Mouse (Mus musculus) embryo, embryonic 11 days (tissue): Measurements from ENCODE around the gene Ppp2r5e.
"Not testable (repeated sequence)": the region's sequence is repeated elsewhere in the genome, so short reads cannot be mapped to it uniquely, and the experiment has no call there.

ENCODE experiments used
- DNase-seq: peaks from one replicate; pipeline ENCODE4 v3.0.0-alpha.2; 2015

Gene Ppp2r5e

DNA sequence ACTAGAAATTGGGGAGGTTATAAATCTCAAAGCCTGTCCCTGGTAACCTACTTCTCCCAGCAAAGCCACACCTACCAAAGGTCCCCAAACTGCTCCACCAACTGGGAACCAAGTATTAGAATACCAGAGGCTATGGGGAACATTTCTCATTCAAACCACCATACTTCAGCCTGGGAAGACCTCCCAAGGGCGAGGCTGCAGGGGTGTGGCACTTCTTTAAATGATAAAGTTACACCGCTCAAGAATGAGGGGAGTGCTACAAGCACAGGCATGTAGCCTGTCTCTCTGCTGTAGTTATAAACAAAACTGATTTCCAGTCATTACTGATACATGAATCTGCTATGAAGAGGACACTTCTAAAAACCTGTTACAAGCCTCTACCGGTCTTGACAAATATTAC lies 113.3 kb downstream of the Ppp2r5e start:
- no peak for DNase-seq

DNA sequence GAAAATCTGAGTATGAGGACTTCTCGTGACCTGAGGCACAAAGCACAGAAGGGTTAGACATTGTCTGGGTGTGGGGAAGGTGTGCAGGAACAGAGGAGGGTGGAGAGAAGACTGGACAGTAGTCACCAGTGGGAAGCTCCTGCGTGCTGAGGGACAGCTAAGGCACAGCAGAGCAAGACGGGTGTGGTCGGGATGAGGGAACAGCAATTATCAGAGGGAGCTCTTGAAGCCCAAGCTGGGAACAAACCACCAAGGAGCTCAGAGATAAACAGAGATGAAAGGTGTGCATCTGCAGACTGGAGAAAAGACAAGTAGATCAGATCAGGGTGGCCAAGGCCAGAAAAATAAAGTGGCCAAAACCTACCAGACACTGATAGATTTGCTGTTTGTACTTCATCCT lies 114.0 kb downstream of the Ppp2r5e start:
- no peak for DNase-seq

DNA sequence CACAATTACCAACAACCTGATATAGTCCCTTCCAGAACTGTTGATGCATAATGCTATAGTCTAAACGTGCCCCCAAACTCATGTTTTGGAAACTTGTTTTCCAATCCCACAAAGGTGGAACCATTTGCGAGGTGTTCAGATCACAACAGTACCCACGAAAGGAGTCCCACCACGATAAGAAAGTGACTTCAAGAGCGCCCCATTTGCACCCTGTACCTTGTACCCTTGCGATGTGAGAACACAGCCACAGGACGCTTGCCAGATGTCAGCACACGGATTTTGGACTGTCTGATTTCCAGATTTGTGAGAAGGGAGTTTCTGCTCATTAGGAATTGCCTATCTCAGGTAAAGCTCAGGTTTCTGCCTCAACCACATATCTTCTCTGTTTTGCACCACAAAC lies 116.0 kb downstream of the Ppp2r5e start:
- no peak for DNase-seq

DNA sequence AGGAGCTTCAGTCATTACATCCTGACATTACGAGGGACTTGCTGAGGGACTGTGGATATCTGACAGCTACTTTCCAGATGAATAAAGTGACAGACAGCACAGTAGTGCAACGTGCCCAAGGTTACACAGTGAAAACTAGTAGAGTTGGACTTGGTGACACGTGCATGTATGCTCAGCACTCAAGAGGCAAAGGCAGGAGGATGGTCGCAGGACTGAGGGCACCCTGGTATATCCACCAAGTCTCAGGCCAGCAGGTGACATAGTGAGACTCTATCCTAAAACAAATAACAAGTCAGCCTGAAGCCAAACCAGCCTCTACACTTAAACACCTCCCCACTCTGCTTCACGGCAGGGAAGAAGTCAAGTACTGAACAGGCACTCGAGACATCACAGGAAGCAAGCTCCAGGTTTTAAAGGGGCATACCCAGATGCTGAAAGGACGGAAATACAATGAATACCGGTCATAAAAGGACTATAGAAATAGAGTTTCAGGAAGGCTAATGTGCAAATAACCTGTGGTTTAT lies 116.6 kb downstream of the Ppp2r5e start:
- DNase-seq = no peak

DNA sequence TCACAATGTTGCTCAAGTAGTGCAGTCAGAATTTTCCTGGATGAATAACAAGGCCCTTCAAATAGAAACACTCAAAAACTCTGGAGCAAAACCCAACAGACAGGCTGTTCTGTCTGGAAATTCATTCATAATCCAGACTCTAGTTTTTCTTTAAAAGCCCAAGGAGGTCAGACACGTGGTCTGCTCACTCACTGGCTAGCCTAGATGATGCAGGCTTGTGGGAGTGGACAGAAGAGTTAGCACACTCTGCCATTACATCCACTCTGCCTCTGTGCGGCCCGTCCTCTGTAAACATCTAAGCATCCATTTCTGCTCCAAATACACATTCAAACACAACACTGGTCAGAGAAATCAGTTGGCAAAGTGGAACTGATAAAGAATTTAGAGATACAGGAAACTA lies 117.4 kb downstream of the Ppp2r5e start:
- no peak for DNase-seq

DNA sequence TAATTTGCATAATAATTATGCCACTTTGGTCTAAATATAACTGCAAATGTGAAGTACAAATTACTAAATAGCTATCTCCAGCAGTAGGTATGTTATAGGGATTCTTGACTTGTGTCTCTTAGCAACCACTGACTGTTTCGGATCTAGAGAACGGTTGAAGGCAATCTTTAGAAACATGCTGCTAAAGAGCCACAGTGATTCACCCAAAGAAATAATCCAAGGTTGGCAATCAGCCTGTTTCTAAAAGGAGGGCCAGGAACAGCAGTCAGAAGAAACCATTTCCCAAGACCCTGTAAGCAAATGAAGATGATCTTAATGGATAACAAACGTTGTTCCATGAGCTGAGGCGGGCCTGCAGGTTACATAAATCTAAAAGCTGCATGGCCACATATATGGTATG lies 117.9 kb downstream of the Ppp2r5e start:
- no peak for DNase-seq

DNA sequence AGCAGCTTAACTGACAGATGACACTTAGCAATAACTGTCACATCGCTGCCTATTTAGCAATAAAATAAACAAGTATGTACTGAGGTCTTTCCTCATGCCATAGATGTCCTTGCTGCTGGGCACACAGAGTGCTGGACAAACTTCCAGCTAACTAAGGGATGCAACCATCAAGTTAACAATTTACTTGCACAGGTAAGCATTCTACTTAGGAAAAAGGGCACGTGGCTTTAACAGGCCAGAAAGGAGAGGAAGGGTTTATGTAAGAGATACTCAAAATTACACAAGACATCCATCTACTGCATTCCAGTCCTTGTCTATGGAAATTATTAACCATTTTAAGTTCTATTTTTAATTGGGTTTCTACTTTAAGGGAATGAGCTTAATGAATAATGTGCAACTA lies 123.0 kb downstream of the Ppp2r5e start:
- no peak for DNase-seq

DNA sequence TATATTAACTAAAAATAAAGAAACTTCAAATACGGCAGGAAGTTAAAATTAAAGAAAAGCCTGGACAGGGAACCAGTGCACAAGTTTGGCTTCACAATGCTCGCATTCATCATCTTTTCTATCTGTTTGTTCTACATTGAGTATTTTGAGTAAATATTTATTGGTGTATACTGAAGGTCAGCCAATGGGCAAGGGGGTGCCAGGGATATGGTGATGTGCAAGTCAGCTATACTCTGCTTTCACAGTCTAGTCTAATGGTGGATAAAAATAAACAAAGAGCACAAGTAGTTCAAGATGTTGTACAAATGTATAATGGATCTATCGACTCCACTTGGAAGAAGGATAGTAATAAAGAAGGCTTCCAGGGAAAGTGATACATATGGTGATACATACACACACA lies 123.9 kb downstream of the Ppp2r5e start:
- no peak for DNase-seq

DNA sequence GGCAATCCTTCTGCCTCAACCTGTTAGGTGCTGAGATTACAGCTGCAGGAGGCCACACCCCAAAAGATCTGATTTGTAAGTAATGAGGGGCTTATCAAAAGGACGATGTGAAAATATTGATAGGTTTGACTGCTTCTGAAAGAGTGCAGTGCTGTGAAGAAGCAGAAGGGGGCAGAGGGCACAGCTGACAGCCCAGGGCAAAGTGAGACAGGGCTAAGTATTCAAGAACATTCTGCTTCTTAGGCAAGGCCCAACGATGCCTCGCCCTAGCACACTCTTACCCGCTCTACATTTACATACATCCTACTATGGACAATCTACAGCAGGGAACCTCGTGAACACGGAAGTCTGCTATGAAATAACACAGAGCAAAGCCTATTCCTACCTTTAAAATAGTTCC lies 128.2 kb downstream of the Ppp2r5e start:
- DNase-seq = no peak

DNA sequence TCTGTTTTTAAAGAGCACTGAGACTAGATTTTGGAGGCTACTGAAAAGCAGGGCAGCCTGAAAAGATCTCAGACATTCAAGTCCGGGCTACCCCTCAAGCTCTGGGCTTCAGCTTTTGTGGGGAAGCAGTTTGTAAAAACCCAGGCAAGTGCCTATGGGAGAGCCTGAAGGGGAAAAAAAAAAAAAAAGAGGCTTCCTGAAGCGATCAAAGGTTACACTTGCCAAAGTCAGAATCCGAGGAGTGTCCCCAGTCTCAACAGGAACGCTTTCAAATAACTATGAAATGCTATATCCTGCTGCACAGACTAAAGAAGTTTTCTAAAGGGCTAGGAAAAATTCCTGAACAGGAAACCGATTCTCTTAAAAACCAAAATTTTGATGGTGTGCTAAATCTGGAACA lies 128.9 kb downstream of the Ppp2r5e start:
- no peak for DNase-seq

DNA sequence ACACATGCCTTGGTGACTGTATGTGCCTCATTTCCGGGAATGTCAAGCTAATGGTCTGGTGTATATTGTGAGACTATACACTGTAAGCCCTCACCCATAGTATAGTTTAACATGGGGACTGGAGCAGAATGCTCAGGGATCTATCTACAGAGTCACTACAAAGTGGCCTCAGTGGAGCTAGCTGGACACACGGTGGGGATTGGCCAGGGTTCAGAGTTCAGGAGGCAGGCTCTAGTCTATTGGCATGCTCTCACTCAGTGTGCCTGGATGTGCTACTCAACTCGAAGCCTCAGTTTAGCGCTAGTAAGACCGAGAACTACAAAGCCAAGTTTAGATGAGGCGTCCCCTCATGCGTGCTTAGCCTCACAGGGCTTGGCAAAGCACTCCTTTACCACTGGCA lies 129.8 kb downstream of the Ppp2r5e start:
- DNase-seq = no peak

DNA sequence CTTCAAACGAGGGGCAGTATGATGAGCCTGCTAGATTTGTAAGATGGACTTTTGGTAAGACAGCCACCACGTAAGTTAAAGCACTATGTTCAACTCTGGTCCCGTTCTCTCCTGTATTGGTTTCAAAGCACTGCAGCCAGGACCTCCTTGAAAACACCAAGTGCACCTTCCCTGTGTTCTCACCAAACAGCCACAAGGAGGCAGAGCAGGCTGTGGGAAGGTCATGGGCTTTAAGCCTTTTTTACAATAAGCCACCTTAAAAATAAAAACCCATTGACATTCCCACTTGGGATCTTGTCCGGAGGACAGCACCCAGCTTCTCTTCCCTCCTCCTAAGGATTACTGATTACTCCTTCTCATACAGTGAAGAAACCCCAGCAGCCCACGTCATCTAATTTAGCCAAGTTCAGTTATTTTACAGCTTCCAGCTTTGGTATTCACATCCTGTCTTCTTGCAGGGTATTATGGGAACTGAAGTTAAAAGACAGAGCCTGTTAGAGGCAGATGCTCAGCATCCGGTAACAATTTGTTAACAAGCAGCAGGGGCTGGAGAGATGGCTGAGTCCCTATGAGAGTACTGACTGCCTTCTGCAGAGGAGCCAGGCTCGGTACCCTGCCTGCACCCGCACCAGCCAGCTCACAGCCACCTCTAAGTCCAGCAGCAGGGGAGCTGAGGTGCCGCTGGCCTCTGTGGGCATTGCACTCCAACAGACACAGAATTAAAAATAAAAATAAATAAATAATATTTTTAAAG lies 131.9 kb downstream of the Ppp2r5e start:
- DNase-seq = peak; percentile 40

DNA sequence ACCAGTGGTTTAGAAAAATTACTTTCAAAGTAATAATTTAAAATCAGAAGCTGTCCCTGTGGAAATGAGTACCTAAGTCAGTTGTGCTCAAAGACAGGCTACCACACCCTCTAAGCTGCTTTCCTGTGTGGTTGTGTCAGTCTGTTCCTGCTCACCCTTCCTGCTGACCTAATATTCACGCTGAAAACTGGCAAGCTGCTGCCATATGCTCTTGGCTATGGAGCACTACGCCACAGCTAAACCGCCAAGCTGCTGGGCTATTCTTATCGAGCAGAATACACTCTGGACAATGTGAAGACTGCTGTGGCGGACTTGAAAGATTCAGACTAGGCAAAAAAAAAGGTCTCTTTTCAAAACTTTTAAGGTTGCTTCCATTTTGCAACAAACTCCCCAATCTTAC lies 135.5 kb downstream of the Ppp2r5e start:
- DNase-seq = no peak

DNA sequence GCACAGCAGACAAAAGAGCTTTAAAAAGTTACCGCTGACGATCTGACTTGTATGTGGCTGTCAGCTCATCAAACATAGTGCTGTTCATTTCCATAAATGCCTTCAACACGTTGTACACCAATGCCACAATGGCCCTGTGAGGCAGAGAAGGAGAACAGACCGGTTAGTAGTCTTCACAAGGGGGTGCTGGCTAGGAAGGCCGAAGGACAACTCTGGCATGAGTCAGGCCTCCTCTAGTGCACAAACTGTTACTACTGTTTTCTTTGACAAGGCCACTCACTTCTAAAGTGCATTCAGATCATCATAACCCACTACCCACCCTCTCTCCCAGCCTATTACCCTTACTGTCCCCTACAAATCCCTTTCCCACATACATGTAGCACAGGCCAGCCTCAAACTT lies 136.4 kb downstream of the Ppp2r5e start:
- no peak for DNase-seq

DNA sequence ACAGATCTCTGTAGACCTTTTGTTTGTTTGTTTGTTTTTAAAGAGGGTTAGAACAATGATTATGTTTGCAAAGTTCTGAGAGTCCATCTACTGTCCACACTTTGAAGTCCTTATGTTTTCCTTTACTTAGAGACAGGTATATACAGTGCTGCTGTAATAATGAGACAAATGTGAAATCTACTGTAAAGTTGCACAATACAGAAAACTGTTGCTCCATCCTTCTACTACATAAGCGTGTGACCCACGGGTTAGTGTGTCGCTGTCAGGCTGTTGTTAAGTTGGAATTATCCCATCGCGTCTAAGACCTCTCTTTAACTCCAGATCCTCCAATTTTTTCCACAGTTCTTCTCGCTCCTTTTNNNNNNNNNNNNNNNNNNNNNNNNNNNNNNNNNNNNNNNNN lies 142.6 kb downstream of the Ppp2r5e start:
- DNase-seq = no peak

DNA sequence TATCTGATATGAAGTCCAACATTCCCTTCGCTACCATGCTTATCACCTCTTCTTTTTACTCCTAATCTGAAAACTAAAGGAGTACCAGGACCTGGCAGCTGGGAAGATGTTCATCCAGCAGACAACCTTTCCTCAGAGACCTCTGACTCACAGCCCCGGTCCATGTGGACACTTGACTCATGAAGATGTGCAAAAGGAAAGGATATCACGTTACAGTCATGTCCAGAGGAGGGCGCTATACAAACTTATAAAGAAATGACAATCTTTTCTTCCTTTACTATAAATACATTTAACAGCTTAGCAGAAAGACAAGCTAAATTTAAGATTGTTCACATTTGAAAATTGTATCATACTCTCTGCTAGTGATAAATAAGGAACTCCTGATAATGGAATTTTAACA lies 143.0 kb downstream of the Ppp2r5e start:
- DNase-seq = no peak

DNA sequence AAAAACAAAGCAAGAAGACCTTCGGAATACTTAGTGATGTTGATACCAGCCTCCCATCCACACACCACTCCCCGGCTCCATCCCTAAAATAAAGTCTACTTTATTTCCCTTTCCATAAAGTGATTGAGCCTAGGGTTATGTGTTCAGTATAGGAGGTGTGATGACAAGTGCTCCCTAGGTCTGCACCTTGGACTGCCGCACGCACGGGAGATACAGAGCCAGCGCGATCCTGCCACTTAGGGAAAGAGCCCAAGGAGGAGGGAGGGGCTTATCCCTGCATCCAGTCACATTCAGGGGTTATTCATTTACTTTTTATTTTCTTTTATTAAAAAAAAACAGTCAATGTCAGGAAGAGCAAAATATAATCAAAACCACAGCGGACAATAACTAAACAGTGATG lies 145.5 kb downstream of the Ppp2r5e start:
- no peak for DNase-seq

DNA sequence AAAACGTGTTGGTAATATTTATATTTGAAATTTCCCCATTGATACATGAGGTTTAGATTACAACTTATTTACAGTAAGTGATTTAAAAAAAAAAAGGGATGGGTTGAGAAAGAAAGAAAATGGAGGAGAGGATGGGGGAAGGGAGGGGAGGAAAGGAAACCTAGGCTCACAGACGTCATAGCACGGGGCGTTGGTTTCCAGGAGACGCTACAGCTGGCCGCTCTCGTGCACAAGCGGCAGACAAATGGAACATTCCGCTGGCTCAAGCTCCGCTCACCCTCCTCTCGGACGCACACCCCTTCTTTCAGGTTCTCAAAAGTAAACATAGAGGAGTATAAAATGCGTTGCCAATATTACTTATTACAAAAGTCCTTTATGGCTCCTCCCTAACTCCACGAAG lies 146.0 kb downstream of the Ppp2r5e start:
- DNase-seq = no peak

DNA sequence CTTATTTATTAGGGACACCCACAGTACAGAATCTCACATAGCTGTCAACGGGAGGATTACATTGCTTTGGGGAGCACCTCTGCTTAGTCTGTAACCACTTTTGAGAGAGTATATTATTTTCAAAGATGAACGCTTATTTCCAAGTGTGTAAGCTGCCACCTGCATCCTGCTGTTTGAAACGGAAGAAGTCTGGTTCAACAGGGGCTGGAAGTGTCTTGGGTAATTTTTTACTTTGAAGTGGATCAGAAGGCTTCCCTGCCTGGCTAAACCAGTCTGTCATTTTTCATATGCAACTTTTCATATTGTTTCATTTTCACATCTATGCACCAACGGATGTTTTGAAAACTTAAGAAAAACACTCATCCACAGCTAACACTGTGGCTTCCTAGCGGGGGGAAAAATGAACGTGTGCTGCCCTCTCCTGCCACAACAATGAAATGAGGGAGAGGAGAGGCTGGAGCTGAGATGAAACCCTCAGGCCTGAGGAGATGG lies 146.5 kb downstream of the Ppp2r5e start:
- no peak for DNase-seq

DNA sequence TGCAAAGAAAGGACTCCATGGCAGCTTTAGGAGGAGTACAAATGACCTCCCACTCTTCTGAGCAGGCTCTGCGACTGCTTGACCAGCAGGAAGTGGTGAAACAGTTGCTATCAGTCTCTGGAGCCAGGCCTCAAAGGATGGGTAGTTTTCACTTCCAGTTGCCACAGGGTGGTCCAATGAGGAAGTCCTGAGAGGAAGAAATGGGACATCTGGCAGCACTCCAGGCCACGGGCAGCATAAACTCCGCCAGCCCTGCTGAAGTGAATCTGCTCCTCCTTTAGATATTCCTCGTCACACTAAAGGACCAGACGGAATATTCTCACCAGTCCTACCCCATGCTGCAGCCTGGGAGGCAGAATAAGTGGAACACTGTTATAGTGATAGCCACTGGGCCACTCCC lies 147.1 kb downstream of the Ppp2r5e start:
- DNase-seq = no peak

DNA sequence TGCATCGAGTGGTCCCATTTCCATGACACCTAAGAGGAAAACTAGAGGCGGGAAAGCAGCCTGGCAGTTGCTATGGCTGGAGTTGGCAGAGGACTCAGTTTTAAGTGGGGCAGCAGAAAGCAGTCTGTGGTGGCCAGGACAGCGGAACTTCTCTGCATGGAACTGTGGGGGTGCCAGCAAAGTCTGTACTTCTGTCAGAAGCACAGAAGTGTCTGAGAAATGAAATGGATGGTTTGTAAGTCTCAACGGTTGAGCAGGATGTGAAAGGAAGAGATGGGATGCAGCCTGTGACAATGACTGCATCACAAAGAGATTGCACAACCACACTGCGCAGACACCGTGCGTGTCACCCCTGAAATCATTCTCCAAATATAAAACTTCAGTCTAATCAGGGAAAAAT lies 149.8 kb downstream of the Ppp2r5e start:
- no peak for DNase-seq

DNA sequence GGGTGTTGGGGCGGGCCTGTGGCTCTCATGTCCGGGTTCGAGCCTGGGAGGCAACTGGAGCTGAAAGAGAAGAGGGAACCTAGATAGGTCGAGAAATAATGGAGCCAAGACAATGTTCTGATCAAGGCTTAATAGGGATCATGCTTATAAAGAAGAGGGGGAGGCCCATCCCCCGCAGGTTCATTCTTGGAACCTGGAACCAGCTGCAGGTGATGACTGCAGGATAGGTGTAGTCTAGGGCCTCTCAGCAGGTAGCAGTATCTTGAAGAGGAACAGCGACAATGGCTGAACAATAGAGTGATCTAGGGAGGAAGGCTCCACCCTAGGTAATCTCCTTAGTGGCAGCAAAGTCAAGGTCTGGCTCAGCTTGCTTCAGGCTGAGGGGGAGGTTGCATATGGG lies 163.6 kb downstream of the Ppp2r5e start:
- not testable (repeated sequence) for DNase-seq

DNA sequence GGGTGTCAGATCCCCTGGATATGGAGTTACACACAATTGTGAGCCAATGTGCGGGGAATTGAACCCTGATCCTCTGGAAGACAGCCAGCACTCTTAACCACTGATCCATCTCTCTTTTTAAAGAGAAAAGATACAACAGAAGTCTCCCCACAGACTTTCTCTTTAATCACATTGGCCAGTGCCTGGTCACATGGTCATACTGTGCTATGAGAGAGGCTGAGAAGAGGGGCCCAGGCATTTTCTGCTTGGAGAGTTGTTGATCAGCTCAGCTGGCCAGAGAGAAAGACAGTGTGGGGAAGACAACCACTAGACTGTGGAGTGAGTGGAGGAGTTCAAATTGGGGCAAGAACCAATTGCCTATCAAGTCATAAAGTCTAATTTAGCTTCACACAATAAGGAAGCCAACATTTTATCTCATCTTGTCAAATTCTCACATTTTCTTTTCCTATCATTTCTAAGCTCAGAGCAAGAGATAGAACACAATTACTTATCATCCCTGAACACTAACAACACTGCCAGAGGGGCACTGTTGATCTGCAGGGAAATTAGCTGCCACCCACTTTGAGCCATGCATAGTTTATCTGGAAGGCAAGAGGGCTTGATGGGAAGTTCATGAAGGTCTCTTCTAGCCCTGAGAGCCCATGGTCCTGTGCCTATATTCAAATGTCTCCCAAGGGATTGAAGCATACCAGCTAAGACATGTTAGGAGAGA lies 166.2 kb downstream of the Ppp2r5e start:
- DNase-seq = no peak

DNA sequence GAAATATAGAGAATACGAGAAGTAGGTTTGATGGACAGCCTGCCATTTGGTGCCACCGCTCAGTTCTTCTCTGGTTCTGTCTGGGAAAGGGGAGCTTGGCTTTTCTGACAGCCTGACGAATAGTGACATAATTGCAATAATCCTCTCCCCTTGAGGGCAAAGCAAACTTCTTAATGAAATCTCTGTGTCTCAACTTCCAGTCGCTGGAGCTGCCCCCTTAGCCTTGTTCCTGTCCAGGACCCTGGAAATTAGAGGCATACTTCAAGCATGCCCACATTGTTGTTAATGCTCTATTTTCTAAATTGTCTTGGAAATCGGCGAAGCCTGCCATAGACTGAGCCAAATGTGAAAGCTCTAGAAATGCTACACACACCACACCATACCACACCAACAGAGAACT lies 167.3 kb downstream of the Ppp2r5e start:
- DNase-seq = no peak
